Mouse (Mus musculus) hindbrain, embryonic 15.5 days (tissue): ENCODE data around the gene Fut2. TPM values are rescaled to one million over a fixed set of nuclear protein-coding genes. Genes with fewer than 3 reads are reported as not detected.
"Not testable (repeated sequence)": the region's sequence is repeated elsewhere in the genome, so short reads cannot be mapped to it uniquely, and the experiment has no call there.

ENCODE experiments used
- ATAC-seq: fragments of 200-750 bp; cut with Nextera tagmentation; 2 replicates; pipeline ENCODE4 v1.8.0; 2017; ENCODE audit warnings: low read depth, moderate number of reproducible peaks, moderate TSS enrichment; ENCODE audit not compliant: low FRiP score
- H3K27ac ChIP-seq: fragments of 300-500 bp; sonication (generic); replicated peaks from 2 replicates; pipeline ENCODE4 v1.5.1; 2015; ENCODE audit warnings: mild to moderate bottlenecking, inconsistent platforms
- H3K27me3 ChIP-seq: fragments of 300-500 bp; sonication (generic); 2 replicates; pipeline ENCODE4 v1.6.1; 2015; ENCODE audit warnings: control low read depth, inconsistent platforms
- H3K36me3 ChIP-seq: fragments of 300-500 bp; sonication (generic); 2 replicates; pipeline ENCODE4 v1.6.1; 2015; ENCODE audit warnings: control low read depth, inconsistent platforms
- H3K4me1 ChIP-seq: fragments of 300-500 bp; sonication (generic); replicated peaks from 2 replicates; pipeline ENCODE4 v1.6.1; 2015; ENCODE audit warnings: control low read depth, inconsistent platforms
- H3K4me2 ChIP-seq: fragments of 300-500 bp; sonication (generic); 2 replicates; pipeline ENCODE4 v1.6.1; 2015; ENCODE audit warnings: moderate library complexity, mild to moderate bottlenecking, inconsistent platforms
- H3K4me3 ChIP-seq: fragments of 300-500 bp; sonication (generic); 2 replicates; pipeline ENCODE4 v1.5.1; 2015; ENCODE audit warnings: mild to moderate bottlenecking, inconsistent platforms
- H3K9ac ChIP-seq: fragments of 300-500 bp; sonication (generic); 2 replicates; pipeline ENCODE4 v1.6.1; 2015; ENCODE audit warnings: inconsistent platforms
- H3K9me3 ChIP-seq: fragments of 300-500 bp; sonication (generic); 2 replicates; pipeline ENCODE4 v1.6.1; 2016; ENCODE audit warnings: control low read depth, inconsistent platforms
- WGBS: fragments of 180-500 bp; shearing (Covaris S2); methylation state at CpG from one replicate; pipeline ENCODE4 v1.1.7; 2015; 5-methylcytosine and 5-hydroxymethylcytosine counted together
- polyA plus RNA-seq: library from polyadenylated mRNA; unstranded; fragments of >200 nt; fragmentation: Nextera tagmentation; extraction: Ambion mirVana; gene quantifications from 2 replicates; pipeline ENCODE4 v1.2.1, GENCODE M21; 2015

The Fut2 gene
- polyA plus RNA-seq, 1 experiment from 2014 or later: 0.32 TPM

GRCm38 (mm10) chr7:45682144-45683126 is 16.2 kb upstream of the Fut2 start:
- H3K27me3 ChIP-seq: no peaks in the 10 kb centered on the region
- 30% methylated on average over 14 of the region's 14 CpGs for WGBS
- no peaks in the 10 kb centered on the region for H3K36me3 ChIP-seq
- peak overlapping the region; percentile 70 for H3K27ac ChIP-seq
- peak overlapping the region; percentile 46 for H3K4me2 ChIP-seq
- no peaks in the 10 kb centered on the region for H3K9me3 ChIP-seq
- peak; percentile 70 for ATAC-seq
- H3K9ac ChIP-seq: peak overlapping the region; percentile 23; the same call in 1 of the 2 replicates
- no peak overlapping the region for H3K4me3 ChIP-seq
- H3K4me1 ChIP-seq: peaks cover 8% of the 10 kb centered on the region; the same call in 1 of the 2 replicates

GRCm38 (mm10) chr7:45681046-45681736 is 15.0 kb upstream of the Fut2 start:
- Histone ChIP-seq H3K36me3 (no peaks in the 10 kb centered on the region), H3K9ac (no peak overlapping the region), H3K4me2 (no peak overlapping the region), H3K27me3 (no peaks in the 10 kb centered on the region), H3K9me3 (no peaks in the 10 kb centered on the region), H3K27ac (no peak overlapping the region), H3K4me1 (peaks cover 7% of the 10 kb centered on the region; the same call in 1 of the 2 replicates), H3K4me3 (no peak overlapping the region)
- ATAC-seq: no peak
- WGBS: 88% methylated on average over 8 of the region's 8 CpGs

DNA sequence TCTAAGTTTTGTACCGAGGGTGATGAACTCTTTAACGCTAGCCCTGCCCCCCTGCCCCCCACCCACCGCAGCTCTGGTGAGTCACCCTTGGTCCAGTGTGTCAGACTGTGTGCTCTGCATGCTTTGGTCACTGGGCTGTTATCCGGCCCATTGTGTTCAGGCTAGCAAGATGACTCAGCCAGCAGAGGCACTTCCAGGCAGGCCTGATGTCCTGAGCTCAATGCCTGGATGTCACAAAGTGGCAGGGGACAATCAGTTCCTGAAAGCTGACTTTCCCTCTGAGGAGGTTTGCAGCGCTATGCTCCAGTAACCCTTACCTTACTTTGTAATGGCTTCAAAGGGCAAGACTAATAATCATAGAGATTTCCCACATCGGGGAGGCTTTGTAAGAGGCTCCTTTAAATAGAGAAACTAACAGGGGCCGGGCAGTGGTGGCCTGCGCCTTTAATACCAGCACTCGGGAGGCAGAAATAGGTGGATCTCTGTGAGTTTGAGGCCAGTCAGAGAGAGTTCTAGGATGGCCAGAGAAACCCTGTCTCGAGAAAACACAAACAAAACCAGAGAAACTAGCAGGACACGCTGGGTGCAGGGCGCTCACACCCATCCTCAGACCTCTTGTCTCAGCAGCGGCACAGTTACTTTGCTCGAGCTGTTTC is 13.9 kb upstream of the Fut2 start:
- H3K9me3 ChIP-seq: no peaks in the 10 kb centered on the region
- H3K4me3 ChIP-seq: no peak overlapping the region
- no peak for ATAC-seq
- H3K27ac ChIP-seq: no peak overlapping the region
- H3K27me3 ChIP-seq: no peaks in the 10 kb centered on the region
- H3K9ac ChIP-seq: no peak overlapping the region
- peaks cover 3% of the 10 kb centered on the region; the same call in 1 of the 2 replicates for H3K4me1 ChIP-seq
- no peak overlapping the region for H3K4me2 ChIP-seq
- WGBS: 64% methylated on average over 14 of the region's 14 CpGs
- H3K36me3 ChIP-seq: no peaks in the 10 kb centered on the region

DNA sequence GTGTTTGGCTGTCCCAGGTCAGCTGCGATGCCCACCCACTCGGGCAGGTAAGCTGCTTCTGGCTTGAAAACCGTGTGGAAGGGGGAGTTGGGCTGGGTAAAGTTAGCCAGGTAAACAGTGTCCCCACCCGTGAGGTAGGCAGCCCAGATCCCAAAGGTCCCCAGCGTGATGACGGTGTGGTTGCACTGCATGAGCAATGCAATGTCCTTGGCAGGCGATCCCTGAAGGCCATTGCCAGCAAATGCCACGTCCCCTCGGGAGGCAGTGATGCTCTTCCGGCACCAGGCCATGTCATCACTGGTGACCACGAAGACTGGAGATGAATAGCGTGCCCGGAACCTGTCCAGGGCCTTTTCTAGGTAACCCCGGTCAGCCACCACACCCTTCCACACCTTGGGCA is 12.3 kb upstream of the Fut2 start:
- H3K27me3 ChIP-seq: no peaks in the 10 kb centered on the region
- peaks cover 3% of the 10 kb centered on the region; the same call in 1 of the 2 replicates for H3K4me1 ChIP-seq
- no peaks in the 10 kb centered on the region for H3K36me3 ChIP-seq
- no peak overlapping the region for H3K4me3 ChIP-seq
- no peaks in the 10 kb centered on the region for H3K9me3 ChIP-seq
- no peak overlapping the region for H3K9ac ChIP-seq
- H3K4me2 ChIP-seq: no peak overlapping the region
- WGBS: 95% methylated on average over 14 of the region's 14 CpGs
- H3K27ac ChIP-seq: no peak overlapping the region
- ATAC-seq: no peak

GRCm38 (mm10) chr7:45677627-45678295 is 11.6 kb upstream of the Fut2 start:
- Histone ChIP-seq H3K27me3 (no peaks in the 10 kb centered on the region), H3K9me3 (no peaks in the 10 kb centered on the region), H3K36me3 (no peaks in the 10 kb centered on the region), H3K4me1 (peaks cover 3% of the 10 kb centered on the region; the same call in 1 of the 2 replicates), H3K9ac (no peak overlapping the region), H3K4me2 (no peak overlapping the region), H3K4me3 (no peak overlapping the region), H3K27ac (no peak overlapping the region)
- ATAC-seq: no peak
- WGBS: 82% methylated on average over 7 of the region's 7 CpGs

DNA sequence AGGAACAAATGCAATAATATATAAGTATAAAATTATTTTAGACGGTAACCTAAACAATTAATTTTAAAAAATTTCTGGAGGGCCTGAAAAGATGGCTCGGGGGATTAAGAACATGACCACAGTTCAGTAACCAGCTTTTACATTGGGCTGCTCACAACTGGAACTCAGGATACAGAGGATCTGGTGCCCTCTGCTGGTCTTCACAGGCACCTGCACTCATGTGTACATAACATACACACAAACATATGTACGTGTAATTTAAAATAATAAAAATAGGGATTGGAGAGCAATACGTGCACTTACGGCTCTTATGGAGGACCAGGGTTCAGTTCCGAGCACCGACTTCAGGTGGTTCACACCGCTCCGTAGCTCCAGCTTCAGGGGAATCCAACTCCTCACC is 2.7 kb upstream of the Fut2 start:
- H3K27me3 ChIP-seq: no peaks in the 10 kb centered on the region
- no peaks in the 10 kb centered on the region for H3K36me3 ChIP-seq
- no peaks in the 10 kb centered on the region for H3K9me3 ChIP-seq
- 98% methylated on average over 9 of the region's 9 CpGs for WGBS
- no peak for ATAC-seq
- no peak overlapping the region for H3K27ac ChIP-seq
- no peak overlapping the region for H3K9ac ChIP-seq
- no peaks in the 10 kb centered on the region for H3K4me1 ChIP-seq
- no peak overlapping the region for H3K4me2 ChIP-seq
- H3K4me3 ChIP-seq: no peak overlapping the region

GRCm38 (mm10) chr7:45667761-45668160 is 1.6 kb upstream of the Fut2 start:
- 66% methylated on average over 14 of the region's 14 CpGs for WGBS
- H3K27me3 ChIP-seq: no peaks in the 10 kb centered on the region

GRCm38 (mm10) chr7:45665303-45666138 is 673 bp downstream of the Fut2 start:
- Histone ChIP-seq H3K4me2 (no peak overlapping the region), H3K36me3 (no peaks in the 10 kb centered on the region), H3K4me1 (no peaks in the 10 kb centered on the region), H3K27ac (no peak overlapping the region), H3K9ac (no peak overlapping the region), H3K9me3 (no peaks in the 10 kb centered on the region), H3K4me3 (no peak overlapping the region), H3K27me3 (no peaks in the 10 kb centered on the region)
- ATAC-seq: no peak
- 65% methylated on average over 13 of the region's 13 CpGs for WGBS

More at GRCm38 (mm10) chr7:45667761-45668160, 1.6 kb upstream of the Fut2 start:
- no peaks in the 10 kb centered on the region for H3K9me3 ChIP-seq
- no peak overlapping the region for H3K27ac ChIP-seq
- no peak for ATAC-seq
- H3K36me3 ChIP-seq: no peaks in the 10 kb centered on the region
- H3K4me1 ChIP-seq: no peaks in the 10 kb centered on the region
- no peak overlapping the region for H3K4me2 ChIP-seq
- no peak overlapping the region for H3K9ac ChIP-seq
- H3K4me3 ChIP-seq: no peak overlapping the region

- not testable (repeated sequence) for H3K4me3 ChIP-seq, H3K27ac ChIP-seq, ATAC-seq, H3K27me3 ChIP-seq, H3K36me3 ChIP-seq, H3K4me1 ChIP-seq, H3K4me2 ChIP-seq, H3K9me3 ChIP-seq, H3K9ac ChIP-seq
- 90% methylated on average over 6 of the region's 6 CpGs for WGBS
Measured at GRCm38 (mm10) chr7:45661702-45662101, 4.5 kb downstream of the Fut2 start.

- Histone ChIP-seq H3K36me3 (no peaks in the 10 kb centered on the region), H3K4me1 (no peaks in the 10 kb centered on the region), H3K27ac (no peak overlapping the region), H3K9ac (no peak overlapping the region), H3K9me3 (no peaks in the 10 kb centered on the region), H3K4me2 (no peak overlapping the region), H3K4me3 (no peak overlapping the region), H3K27me3 (no peaks in the 10 kb centered on the region)
- ATAC-seq: no peak
- 85% methylated on average over 11 of the region's 11 CpGs for WGBS
Measured at GRCm38 (mm10) chr7:45660746-45661478, 5.3 kb downstream of the Fut2 start.
